ENCODE assay signal across 8 mouse cellular contexts in the genomic region with DNA sequence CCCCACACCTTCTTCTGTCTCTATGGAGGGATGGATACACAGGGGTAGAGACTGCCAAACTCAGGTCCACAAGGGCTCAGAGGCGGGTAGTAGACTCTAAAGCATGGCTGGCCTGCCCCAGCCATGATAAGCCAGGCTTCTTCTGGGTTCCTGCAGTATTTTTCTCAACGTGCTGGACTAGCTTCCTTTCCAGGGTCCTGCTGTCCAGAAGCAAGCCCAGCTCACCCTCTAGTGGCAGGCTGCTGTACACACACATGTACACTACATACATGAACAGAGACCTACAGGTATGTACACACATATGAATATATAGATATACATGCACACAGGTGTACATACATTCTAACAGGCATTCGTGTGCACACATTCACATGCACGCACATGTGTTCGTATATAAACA.
DNase-seq lines count a peak whose midpoint lies in the region; ATAC-seq and TF ChIP-seq lines count a peak whose summit lies in the region.

No protein-coding gene starts in this region.

- WGBS in limb, embryonic 11.5 days: 68% methylated on average over 5 of the region's 5 CpGs

- no peak overlapping the region for H3K4me2 ChIP-seq in limb, embryonic 11.5 days (ENCODE audit: low read depth, severe bottlenecking)

- no peak overlapping the region for H3K4me3 ChIP-seq in testis, adult 2 months (ENCODE audit: control insufficient read depth, low read depth, low read length)
- no peak overlapping the region for H3K4me3 ChIP-seq in limb, embryonic 11.5 days (ENCODE audit: low read depth, low read length)

- TF ChIP-seq POLR2A in testis, adult 2 months (IDR thresholded peaks at IDR 0.05; ENCODE audit: control insufficient read depth, low read depth, low read length): no peak

- peak; percentile 48; the same call in 1 of the 2 replicates for TF ChIP-seq CTCF in testis, adult 2 months (IDR thresholded peaks at IDR 0.05; ENCODE audit: control insufficient read depth, insufficient read depth, insufficient replicate concordance, low read depth, low read length)

- peak; percentile 36 to 49 for DNase-seq in frontal cortex, postnatal 10 days (ENCODE audit: low spot score in 2 of 2)
- DNase-seq in frontal cortex, postnatal 25 days (ENCODE audit: low spot score in 2 of 2): no peak
- DNase-seq in testis, postnatal 14 days (ENCODE audit: low spot score): no peak
- peak; percentile 45 to 46 for DNase-seq in frontal cortex, postnatal 36 days (ENCODE audit: low spot score in 2 of 2)
- peak; percentile 63 for DNase-seq in limb, embryonic 11.5 days (ENCODE audit: low spot score)
- no peak for DNase-seq in adrenal gland, adult 18-20 months (ENCODE audit: low spot score in 2 of 2)

- H3K27ac ChIP-seq in testis, adult 2 months (ENCODE audit: control insufficient read depth, insufficient read depth, low read depth, low read length): no peak overlapping the region
- no peak overlapping the region for H3K27ac ChIP-seq in limb, embryonic 11.5 days (replicated peaks; ENCODE audit: low read depth, low read length)

- no peaks in the 10 kb centered on the region for H3K36me3 ChIP-seq in testis, adult 2 months (ENCODE audit: control insufficient read depth, insufficient read depth, low read length)
- no peaks in the 10 kb centered on the region for H3K36me3 ChIP-seq in limb, embryonic 11.5 days (ENCODE audit: control insufficient read depth, insufficient read depth, low read length)

- no peaks in the 10 kb centered on the region; the same call in 1 of the 2 replicates for H3K4me1 ChIP-seq in testis, adult 2 months (ENCODE audit: control insufficient read depth, insufficient read depth, low read length)
- no peaks in the 10 kb centered on the region for H3K4me1 ChIP-seq in limb, embryonic 11.5 days (ENCODE audit: control insufficient read depth, insufficient read depth, low read length)

- H3K27me3 ChIP-seq in testis, adult 2 months (ENCODE audit: control insufficient read depth, insufficient read depth, low read length): no peaks in the 10 kb centered on the region
- no peaks in the 10 kb centered on the region for H3K27me3 ChIP-seq in limb, embryonic 11.5 days (ENCODE audit: control insufficient read depth, insufficient read depth, low read length)

- no peak overlapping the region for H3K9ac ChIP-seq in limb, embryonic 11.5 days (ENCODE audit: low read length)

- no peaks in the 10 kb centered on the region for H3K9me3 ChIP-seq in limb, embryonic 11.5 days (ENCODE audit: control insufficient read depth, low read length)

- no peak for ATAC-seq in limb, embryonic 11.5 days (ENCODE audit: insufficient number of reproducible peaks, low FRiP score, low TSS enrichment, low read depth)
- ATAC-seq in megakaryocyte, adult 5-6 weeks (ENCODE audit: poor library complexity, severe bottlenecking): no peak

Comparison
In these comparisons a context has a peak if more than half of its experiments do, and no peak if none do; other contexts are left out.
1. DNase-seq: peak in frontal cortex, postnatal 10 days (2 of 2), frontal cortex, postnatal 36 days (2 of 2) and limb, embryonic 11.5 days (single experiment); none in frontal cortex, postnatal 25 days (0 of 2), testis, postnatal 14 days (single experiment) and adrenal gland, adult 18-20 months (0 of 2).